Mouse (Mus musculus): ENCODE data around the gene Ppp1r16b. TPM values are rescaled to one million over a fixed set of nuclear protein-coding genes. Genes with fewer than 3 reads are reported as not detected.

Gene Ppp1r16b
- polyA plus RNA-seq, 1 experiment from 2014 or later: 3.2 TPM

- no peak overlapping the region for H3K4me3 ChIP-seq
- H3K4me1 ChIP-seq: no peaks in the 10 kb centered on the region
- ATAC-seq (ENCODE audit: insufficient number of reproducible peaks, insufficient read depth, low FRiP score, low TSS enrichment, low read depth): no peak
- no peaks in the 10 kb centered on the region for H3K9me3 ChIP-seq
- H3K27ac ChIP-seq: no peak overlapping the region
- H3K27me3 ChIP-seq: no peaks in the 10 kb centered on the region
- 89% methylated on average over 8 of the region's 8 CpGs for WGBS
- no peak overlapping the region for H3K9ac ChIP-seq
- no peak overlapping the region for H3K4me2 ChIP-seq
- H3K36me3 ChIP-seq: peaks cover 58% of the 10 kb centered on the region
Measured at GRCm38 (mm10) chr2:158803575-158803974, 138.4 kb downstream of the Ppp1r16b start.

GRCm38 (mm10) chr2:158815686-158816085 lies 150.5 kb downstream of the Ppp1r16b start:
- no peak overlapping the region for H3K4me3 ChIP-seq
- H3K4me2 ChIP-seq: no peak overlapping the region
- no peaks in the 10 kb centered on the region for H3K27me3 ChIP-seq
- no peak overlapping the region for H3K27ac ChIP-seq
- H3K9me3 ChIP-seq: no peaks in the 10 kb centered on the region
- ATAC-seq (ENCODE audit: insufficient number of reproducible peaks, insufficient read depth, low FRiP score, low TSS enrichment, low read depth): no peak
- no peaks in the 10 kb centered on the region for H3K4me1 ChIP-seq
- H3K36me3 ChIP-seq: peaks cover 54% of the 10 kb centered on the region
- no peak overlapping the region for H3K9ac ChIP-seq

MicroRNAs encoded within 50 kb of the gene (microRNA counts, 519-probe panel; counts per million panel counts)
- 236 counts per million, percentile 44 among the panel's probes with 10 or more counts for microRNA mmu-miR-3474

Small RNA genes lying within 50 kb of the gene (microRNA-seq; reads per million reads assigned to microRNA genes)
- not detected for gene Gm26141
- 2.4 reads per million, percentile 7 among the genes with 10 or more reads in this experiment for gene Mir3474

Other genes with a start within 250 kb of the Ppp1r16b start
- gene Adig, start 162.8 kb upstream of the Ppp1r16b start, polyA plus RNA-seq (2015; fragmentation: Nextera tagmentation; extraction: Ambion mirVana): not detected in 2 replicates
- 1.3 TPM in 2 replicates for gene Arhgap40, start 152.6 kb upstream of the Ppp1r16b start, polyA plus RNA-seq (2015; fragmentation: Nextera tagmentation; extraction: Ambion mirVana)
- gene Slc32a1, start 54.6 kb upstream of the Ppp1r16b start, polyA plus RNA-seq (2015; fragmentation: Nextera tagmentation; extraction: Ambion mirVana): not detected in 2 replicates
- 13.1 and 13.5 TPM in 2 replicates for gene Actr5, start 40.5 kb upstream of the Ppp1r16b start, polyA plus RNA-seq (2015; fragmentation: Nextera tagmentation; extraction: Ambion mirVana)
- gene Fam83d, start 102.7 kb downstream of the Ppp1r16b start, polyA plus RNA-seq (2015; fragmentation: Nextera tagmentation; extraction: Ambion mirVana): 46.8 and 47.5 TPM in 2 replicates
- 15.1 and 16.5 TPM in 2 replicates for gene Dhx35, start 129.4 kb downstream of the Ppp1r16b start, polyA plus RNA-seq (2015; fragmentation: Nextera tagmentation; extraction: Ambion mirVana)

Measured in embryonic facial prominence, embryonic 13.5 days (tissue).